Mouse (Mus musculus) intestine, embryonic 16.5 days (tissue): Measurements from ENCODE around the gene Efcab11. TPM values are rescaled to one million over a fixed set of nuclear protein-coding genes. Genes with fewer than 3 reads are reported as not detected.

ENCODE experiments used
- ATAC-seq: fragments of 200-750 bp; cut with Nextera tagmentation; 2 replicates; pipeline ENCODE4 v1.8.0; 2017; ENCODE audit warnings: moderate TSS enrichment, moderate library complexity
- H3K27ac ChIP-seq: fragments of 300-500 bp; sonication (generic); 2 replicates; pipeline ENCODE4 v1.5.1; 2014; ENCODE audit warnings: mild to moderate bottlenecking, low read length
- H3K27me3 ChIP-seq: fragments of 300-500 bp; sonication (generic); replicated peaks from 2 replicates; pipeline ENCODE4 v1.6.1; 2014; ENCODE audit warnings: low read length, control low read depth, mixed read lengths; ENCODE audit not compliant: control insufficient read depth, insufficient read depth
- H3K36me3 ChIP-seq: fragments of 300-500 bp; sonication (generic); 2 replicates; pipeline ENCODE4 v1.6.1; 2014; ENCODE audit warnings: low read length, control low read depth; ENCODE audit not compliant: control insufficient read depth, insufficient read depth
- H3K4me1 ChIP-seq: fragments of 300-500 bp; sonication (generic); 2 replicates; pipeline ENCODE4 v1.6.1; 2014; ENCODE audit warnings: low read length, control low read depth, mixed read lengths; ENCODE audit not compliant: control insufficient read depth, insufficient read depth
- H3K4me2 ChIP-seq: fragments of 300-500 bp; sonication (generic); 2 replicates; pipeline ENCODE4 v1.6.1; 2014; ENCODE audit warnings: low read depth, low read length, control low read depth
- H3K4me3 ChIP-seq: fragments of 300-500 bp; sonication (generic); 2 replicates; pipeline ENCODE4 v1.5.1; 2014; ENCODE audit warnings: mild to moderate bottlenecking, low read length
- H3K9ac ChIP-seq: fragments of 300-500 bp; sonication (generic); 2 replicates; pipeline ENCODE4 v1.6.1; 2014; ENCODE audit warnings: low read depth, low read length
- H3K9me3 ChIP-seq: fragments of 300-500 bp; sonication (generic); 2 replicates; pipeline ENCODE4 v1.6.1; 2016; ENCODE audit warnings: low read length, control low read depth; ENCODE audit not compliant: control insufficient read depth
- WGBS: fragments of 180-500 bp; shearing (Covaris S2); extraction: QIAGEN DNeasy Blood & Tissue Kit; methylation state at CpG from one replicate; pipeline ENCODE4 v1.1.7; 2014; 5-methylcytosine and 5-hydroxymethylcytosine counted together
- polyA plus RNA-seq: library from polyadenylated mRNA; unstranded; fragments of >200 nt; fragmentation: Nextera tagmentation; extraction: Ambion mirVana; gene quantifications from 2 replicates; pipeline ENCODE4 v1.2.1, GENCODE M21; 2015

The Efcab11 gene
- polyA plus RNA-seq, 1 experiment from 2014 or later, result 9.7 TPM

DNA sequence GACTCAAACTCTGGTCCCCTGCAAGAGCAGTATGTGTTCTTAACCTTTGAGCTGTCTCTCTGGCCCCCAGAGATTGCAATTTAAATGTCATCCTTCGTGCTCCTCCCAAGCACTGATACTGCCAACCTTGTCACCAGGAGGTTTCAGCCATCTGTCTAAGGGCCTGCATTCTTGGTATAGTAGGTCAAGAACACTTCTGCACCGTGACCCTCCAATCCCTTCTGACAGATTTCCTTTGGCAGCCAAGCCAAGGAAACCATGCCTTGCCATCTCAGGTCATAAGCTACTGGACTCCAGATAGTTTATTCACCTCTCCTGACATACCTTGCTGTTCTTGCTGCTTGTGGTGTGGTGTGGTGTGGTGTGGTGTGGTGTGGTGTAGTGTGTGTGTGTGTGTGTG, 235.5 kb downstream of the Efcab11 start:
- 79% methylated on average over 2 of the region's 2 CpGs for WGBS
- peaks cover 3% of the 10 kb centered on the region; the same call in 1 of the 2 replicates for H3K9me3 ChIP-seq
- no peak overlapping the region for H3K9ac ChIP-seq

GRCm38 (mm10) chr12:99646556-99647354, 237.5 kb downstream of the Efcab11 start:
- no peak overlapping the region for H3K9ac ChIP-seq
- no peak overlapping the region for H3K4me3 ChIP-seq

More for the DNA sequence above, 235.5 kb downstream of the Efcab11 start:
- Histone ChIP-seq H3K4me2 (no peak overlapping the region), H3K27ac (no peak overlapping the region), H3K27me3 (no peaks in the 10 kb centered on the region), H3K36me3 (no peaks in the 10 kb centered on the region), H3K4me1 (no peaks in the 10 kb centered on the region), H3K4me3 (no peak overlapping the region)
- no peak for ATAC-seq

DNA sequence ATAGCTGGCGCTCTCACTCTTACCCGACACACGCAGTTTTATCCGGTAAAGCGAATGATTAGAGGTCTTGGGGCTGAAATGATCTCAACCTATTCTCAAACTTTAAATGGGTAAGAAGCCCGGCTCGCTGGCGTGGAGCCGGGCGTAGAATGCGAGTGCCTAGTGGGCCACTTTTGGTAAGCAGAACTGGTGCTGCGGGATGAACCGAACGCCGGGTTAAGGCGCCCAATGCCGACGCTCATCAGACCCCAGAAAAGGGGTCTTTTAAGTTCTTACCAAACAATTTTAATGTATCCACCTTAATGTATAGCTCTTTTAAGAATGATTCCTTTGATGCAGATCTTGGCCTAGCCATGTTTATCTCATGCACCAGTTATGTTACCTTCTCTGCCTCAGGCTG, 238.8 kb downstream of the Efcab11 start:
- H3K27me3 ChIP-seq, result no peaks in the 10 kb centered on the region
- H3K4me1 ChIP-seq, result no peaks in the 10 kb centered on the region
- H3K36me3 ChIP-seq, result no peaks in the 10 kb centered on the region
- H3K4me3 ChIP-seq, result no peak overlapping the region
- ATAC-seq, result peak; percentile 91
- 95% methylated on average over 18 of the region's 18 CpGs for WGBS
- H3K9ac ChIP-seq, result no peak overlapping the region
- no peak overlapping the region for H3K27ac ChIP-seq
- H3K4me2 ChIP-seq, result no peak overlapping the region
- peaks cover 13% of the 10 kb centered on the region for H3K9me3 ChIP-seq

More at GRCm38 (mm10) chr12:99646556-99647354, 237.5 kb downstream of the Efcab11 start:
- 86% methylated on average over 11 of the region's 11 CpGs for WGBS
- Histone ChIP-seq H3K27ac (no peak overlapping the region), H3K4me1 (no peaks in the 10 kb centered on the region), H3K36me3 (no peaks in the 10 kb centered on the region), H3K27me3 (no peaks in the 10 kb centered on the region), H3K4me2 (no peak overlapping the region), H3K9me3 (peaks cover 13% of the 10 kb centered on the region)
- ATAC-seq, result no peak

GRCm38 (mm10) chr12:99644966-99645365, 239.3 kb downstream of the Efcab11 start:
- Histone ChIP-seq H3K27me3 (no peaks in the 10 kb centered on the region), H3K36me3 (no peaks in the 10 kb centered on the region), H3K9ac (no peak overlapping the region), H3K4me2 (no peak overlapping the region), H3K27ac (no peak overlapping the region), H3K4me1 (no peaks in the 10 kb centered on the region), H3K4me3 (no peak overlapping the region), H3K9me3 (peaks cover 13% of the 10 kb centered on the region)
- peak; percentile 99 for ATAC-seq
- 91% methylated on average over 37 of the region's 37 CpGs for WGBS

Other genes starting within 250 kb of the Efcab11 start
- gene Tdp1, start 78 bp upstream of the Efcab11 start, polyA plus RNA-seq, result 39.0 and 43.9 TPM in 2 replicates
- 0.64 TPM in 2 replicates for gene Kcnk13, start 80.1 kb upstream of the Efcab11 start, polyA plus RNA-seq
- gene Psmc1, start 225.7 kb upstream of the Efcab11 start, polyA plus RNA-seq, result 223 and 239 TPM in 2 replicates